Mouse (Mus musculus) urinary bladder, postnatal 25 days (tissue): ENCODE results near the gene Cntnap1.

ENCODE experiments used
- DNase-seq: peaks from one replicate; pipeline ENCODE4 v3.0.0; 2022; ENCODE audit warnings: low spot score

Gene Cntnap1

GRCm38 (mm10) chr11:101170811-101171610 is 688 bp downstream of the Cntnap1 start, which contains the start of gene Plekhh3:
Gene Plekhh3, minus strand, starts transcription at chr11:101171351.
- peak; percentile 85 for DNase-seq

- DNase-seq = peak; percentile 71
These were observed 1.6 kb downstream of the Cntnap1 start for GRCm38 (mm10) chr11:101171721-101172433.

- DNase-seq = no peak
These were observed 2.1 kb downstream of the Cntnap1 start for GRCm38 (mm10) chr11:101172434-101172815.

- peak; percentile 58 for DNase-seq
These were observed 2.8 kb downstream of the Cntnap1 start for GRCm38 (mm10) chr11:101173112-101173511.

DNA sequence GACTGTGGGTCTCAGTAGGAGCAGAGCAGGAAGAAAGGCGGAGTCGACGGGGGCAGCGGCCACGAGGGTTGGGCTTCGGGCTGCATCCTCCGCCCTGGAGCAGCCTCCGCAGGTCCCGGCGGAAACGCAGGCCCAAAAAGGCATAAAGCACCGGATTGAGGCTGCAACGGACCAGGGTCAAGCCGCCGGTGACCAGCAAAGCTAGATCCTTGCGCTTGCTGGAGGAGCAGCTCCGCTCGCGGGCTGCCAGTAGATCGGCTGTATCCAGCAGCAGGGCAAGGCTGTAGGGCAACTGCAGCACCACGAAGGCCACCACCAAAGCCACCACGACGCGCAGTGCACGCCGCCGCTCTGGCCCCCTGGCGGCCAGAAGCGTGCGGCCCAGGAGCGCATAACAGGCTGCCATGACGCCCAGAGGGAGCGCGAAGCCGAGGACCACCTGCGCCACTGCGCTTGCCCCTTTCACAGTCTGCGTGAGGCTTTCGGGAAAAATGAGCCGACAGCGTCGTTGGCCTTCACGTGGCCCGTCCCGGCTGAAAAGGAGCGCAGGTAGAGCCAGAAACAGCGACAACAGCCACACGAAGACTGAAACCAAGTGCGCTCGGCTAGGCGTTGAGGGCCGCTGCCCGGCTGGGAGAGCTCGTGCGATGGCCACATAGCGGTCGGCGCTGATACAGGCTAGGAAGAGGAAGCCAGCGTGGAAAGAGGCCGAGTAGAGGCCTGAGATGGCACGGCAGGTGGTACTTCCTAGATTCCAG is 3.5 kb downstream of the Cntnap1 start:
- peak; percentile 67 for DNase-seq

DNA sequence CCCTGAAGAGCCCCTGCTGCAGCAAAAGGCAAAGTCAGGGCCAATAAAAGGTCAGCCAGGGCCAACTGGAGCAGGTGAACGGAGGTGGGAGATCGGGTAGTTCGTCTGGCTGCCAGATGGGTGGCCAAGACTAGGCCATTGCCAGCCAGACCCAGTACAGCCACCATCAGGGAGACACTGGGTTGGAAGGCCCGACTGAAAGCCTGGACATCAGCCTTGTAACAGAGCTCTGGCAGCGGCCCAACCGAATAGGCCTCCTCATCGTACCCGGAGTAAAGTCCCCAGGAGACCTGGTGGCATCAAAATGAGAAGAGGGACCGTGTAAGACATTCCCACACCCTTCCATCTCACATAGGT is 4.0 kb downstream of the Cntnap1 start:
- DNase-seq = no peak

DNA sequence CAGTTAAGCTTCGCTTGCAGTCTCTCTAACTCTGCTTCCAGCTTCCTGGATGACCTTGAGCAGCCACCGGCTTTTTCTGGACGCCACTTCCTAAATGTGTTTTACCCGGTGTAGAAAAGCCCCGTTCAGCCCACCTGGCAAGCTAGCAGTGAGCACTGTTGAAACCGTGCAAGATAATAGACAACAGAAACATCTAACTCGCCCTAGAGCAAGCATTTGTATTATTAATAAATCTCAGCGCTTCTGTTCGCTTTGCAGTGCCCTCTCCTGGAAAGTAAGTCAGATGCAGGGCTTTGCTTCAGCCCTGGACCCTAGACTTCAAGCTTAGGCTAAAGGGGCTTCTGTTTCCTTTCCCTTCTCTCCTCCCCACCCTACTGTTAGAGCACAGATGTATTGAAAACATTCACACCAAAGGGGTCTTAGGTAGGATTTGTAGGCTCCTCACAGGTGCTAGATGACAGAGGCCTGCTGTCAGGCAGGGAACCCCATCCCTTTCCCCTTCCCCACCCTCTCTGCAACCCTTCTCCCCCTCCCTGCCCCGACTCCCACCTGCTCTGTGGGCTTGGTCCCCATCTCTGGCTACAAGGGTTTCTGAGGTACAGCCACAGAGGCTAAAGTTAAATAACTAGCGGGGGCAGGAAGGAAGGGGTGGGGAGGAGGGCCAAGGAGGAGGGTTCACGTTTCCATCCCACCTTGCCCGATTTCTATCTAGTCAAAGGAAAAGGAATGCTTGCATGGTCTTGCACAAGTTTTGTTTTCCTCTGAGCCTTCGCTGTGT is 4.7 kb downstream of the Cntnap1 start, which contains the start of gene Ccr10:
Gene Ccr10 (minus strand): TSS at position 593 of the 778 bp plus-strand sequence.
- no peak for DNase-seq

DNA sequence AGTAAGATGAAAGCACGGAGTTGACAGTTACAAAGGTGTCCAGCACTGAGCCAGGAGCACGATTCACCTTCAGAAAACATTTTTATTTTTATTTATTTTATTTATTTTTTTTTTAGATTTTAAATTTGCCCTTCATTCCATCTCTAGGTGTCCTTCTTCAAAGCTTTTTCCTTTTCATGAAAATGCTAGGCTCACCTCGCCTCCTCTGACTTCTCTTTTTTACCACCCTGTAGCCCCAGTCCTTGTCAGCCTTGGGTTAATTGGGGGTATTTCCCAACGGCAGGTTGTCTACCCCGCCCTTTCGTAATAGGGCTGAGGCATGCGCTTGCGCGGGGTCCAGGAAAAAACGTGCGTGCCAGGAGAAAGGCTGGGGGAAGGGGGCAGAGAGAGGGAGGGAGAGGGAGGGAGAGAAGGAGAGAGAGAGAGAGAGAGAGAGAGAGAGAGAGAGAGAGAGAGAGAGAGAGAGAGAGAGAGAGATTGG is 5.4 kb downstream of the Cntnap1 start:
- DNase-seq = no peak

GRCm38 (mm10) chr11:101176117-101176691 is 5.9 kb downstream of the Cntnap1 start:
- DNase-seq = no peak

DNA sequence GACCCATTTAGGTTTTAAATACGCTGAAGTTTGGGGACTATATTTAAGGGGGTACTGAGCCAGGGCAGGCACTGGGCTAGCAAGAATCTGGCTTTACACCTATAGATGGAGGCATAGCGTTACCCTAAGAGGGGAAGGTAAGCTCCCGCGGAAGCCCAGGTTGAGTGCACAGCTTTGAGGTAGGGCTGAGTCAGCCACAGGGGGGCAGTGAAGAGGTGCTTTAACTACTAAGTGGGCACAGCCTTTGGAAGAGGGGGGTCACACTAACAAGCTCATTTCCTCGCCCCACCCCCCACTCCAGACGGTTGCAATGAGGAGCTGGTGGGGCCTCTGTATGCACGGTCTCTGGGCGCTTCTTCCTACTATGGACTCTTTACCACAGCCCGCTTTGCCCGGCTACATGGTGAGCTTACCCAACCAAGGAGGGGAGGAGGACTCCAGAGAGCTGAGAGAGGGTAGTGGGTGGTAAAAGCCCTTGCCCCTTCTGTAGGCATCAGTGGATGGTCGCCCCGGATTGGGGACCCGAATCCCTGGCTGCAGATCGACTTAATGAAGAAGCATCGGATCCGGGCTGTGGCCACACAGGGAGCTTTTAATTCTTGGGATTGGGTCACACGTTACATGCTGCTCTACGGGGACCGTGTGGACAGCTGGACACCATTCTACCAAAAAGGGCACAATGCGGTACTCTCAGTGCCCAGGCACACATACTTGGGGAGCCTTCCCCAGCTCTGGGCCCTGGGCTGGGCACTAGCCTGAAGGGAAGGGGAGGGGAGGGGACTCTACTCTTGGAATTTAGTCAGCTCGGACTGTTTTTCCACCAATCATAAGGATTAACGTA is 6.8 kb downstream of the Cntnap1 start:
- DNase-seq = no peak

DNA sequence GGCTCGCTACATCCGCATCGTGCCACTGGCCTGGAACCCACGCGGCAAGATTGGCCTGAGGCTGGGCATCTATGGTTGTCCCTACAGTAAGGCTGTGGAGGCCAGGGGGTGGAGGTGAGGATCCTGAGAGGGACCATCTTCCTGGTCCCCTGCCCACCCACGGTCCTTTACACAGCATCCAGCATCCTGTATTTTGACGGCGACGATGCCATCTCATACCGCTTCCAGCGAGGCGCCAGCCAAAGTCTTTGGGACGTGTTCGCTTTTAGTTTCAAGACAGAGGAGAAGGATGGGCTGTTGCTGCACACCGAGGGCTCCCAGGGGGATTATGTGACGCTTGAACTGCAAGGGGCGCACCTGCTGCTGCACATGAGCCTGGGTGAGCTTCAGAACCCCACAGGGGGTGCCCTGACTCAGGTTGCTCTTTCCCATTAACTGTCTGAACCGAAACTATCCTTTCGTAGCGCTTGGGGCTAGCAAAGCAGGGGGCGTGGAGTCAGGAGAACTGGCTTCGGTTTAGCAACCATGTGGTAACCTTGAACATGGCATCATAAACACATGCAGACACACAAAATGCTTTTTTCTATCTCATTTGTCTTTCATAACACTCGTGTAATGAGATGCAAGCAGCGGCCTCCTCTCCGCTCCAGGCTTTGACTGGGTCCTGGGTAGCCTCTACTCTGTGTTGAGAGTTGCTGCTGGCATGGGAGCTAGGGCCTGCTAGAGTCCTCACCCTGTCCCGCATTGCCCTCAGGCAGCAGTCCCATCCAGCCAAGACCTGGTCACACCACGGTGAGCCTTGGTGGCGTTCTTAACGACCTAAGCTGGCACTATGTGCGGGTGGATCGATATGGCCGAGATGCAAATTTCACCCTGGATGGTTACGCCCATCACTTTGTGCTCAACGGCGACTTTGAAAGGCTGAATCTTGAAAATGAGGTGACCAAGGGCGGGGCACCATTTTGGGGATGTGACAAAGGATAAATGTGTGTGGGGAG is 8.0 kb downstream of the Cntnap1 start:
- DNase-seq = no peak

DNA sequence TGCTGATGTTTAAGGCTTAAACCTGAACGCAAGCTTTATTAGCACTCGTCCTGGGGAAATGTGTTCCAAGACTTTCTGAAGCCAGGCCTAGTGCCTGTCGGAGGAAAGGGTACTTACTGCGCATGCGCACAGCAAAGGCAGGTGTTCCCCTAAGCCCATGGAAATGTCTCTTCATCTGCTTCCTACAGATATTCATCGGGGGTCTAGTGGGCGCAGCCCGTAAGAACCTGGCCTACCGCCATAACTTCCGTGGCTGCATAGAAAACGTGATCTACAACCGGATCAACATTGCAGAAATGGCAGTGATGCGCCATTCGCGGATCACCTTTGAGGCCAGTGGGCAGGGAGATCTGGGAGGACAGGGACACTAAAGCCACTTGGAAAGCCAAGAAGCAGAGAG is 9.0 kb downstream of the Cntnap1 start:
- no peak for DNase-seq

DNA sequence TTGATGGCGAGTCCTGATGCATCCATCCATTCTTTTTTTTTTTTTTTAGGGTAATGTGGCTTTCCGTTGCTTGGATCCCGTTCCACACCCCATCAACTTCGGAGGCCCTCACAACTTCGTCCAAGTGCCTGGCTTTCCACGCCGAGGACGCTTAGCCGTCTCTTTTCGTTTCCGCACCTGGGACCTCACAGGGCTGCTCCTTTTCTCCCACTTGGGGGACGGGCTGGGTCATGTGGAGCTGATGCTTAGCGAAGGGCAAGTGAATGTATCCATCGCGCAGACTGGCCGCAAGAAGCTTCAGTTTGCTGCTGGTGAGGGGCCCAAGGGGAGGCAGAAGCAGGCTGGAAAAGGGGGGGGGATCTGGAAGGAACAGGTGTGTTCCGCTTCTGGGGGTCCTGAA is 9.9 kb downstream of the Cntnap1 start:
- DNase-seq = no peak

GRCm38 (mm10) chr11:101180846-101181740 is 10.8 kb downstream of the Cntnap1 start:
- peak; percentile 76 for DNase-seq

GRCm38 (mm10) chr11:101181961-101182360 is 11.6 kb downstream of the Cntnap1 start:
- DNase-seq = no peak

- no peak for DNase-seq
These were observed 12.6 kb downstream of the Cntnap1 start for GRCm38 (mm10) chr11:101182771-101183517.

DNA sequence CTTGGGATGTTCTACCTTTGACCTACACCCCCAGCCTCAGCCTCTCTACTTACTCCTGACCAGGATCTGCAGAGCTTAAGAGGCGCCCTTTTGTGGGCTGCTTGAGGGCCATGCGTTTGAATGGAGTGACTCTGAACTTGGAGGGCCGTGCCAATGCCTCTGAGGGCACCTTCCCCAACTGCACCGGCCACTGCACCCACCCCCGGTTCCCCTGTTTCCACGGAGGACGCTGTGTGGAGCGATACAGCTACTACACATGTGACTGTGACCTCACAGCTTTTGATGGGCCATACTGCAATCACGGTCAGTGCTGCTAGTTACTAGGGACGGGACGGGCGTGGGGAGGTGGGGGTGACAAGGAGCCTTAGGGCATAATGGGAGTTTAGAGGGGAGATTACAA is 14.7 kb downstream of the Cntnap1 start:
- DNase-seq = no peak
